8 mouse cellular contexts compared by ENCODE assay signal in the genomic region with DNA sequence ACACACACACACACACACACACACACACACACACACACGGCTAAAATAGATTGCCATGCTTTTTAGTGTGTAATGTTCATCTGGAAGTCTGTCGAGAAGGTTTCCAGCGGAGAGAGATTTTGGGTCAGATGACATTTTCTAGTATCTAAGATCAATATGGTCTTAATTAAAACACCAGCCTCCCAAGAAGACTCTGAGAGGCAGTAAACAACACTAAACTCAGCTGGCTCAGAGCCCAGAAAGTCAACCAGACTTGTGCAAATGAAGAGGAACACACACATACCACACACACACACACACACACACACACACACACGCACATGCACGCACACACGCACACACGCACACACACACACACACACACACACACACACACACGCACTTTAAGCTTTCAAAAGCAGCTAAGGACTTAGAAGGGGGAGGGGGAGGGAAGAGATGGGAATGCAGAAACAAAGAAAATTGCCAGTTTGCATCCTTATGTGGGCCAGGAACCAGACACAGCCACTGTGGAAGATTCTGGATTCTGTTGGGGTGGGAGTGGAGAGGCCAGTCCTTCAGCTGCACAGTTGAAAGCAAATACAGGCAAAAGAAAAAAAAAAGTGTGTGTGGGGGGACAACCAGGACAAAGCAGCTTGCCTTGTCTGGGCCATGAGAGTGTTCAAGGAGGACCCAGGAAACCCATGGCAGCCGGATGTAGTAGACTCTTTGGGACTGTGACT.
DNase-seq lines count a peak whose midpoint lies in the region; ATAC-seq and TF ChIP-seq lines count a peak whose summit lies in the region.
"Had no signal": no experiment of that assay in that cellular context is flagged by ENCODE, and none has a peak within 500 bp of the region (broad histone marks: within the 10 kb centered on the region; RNA-seq: fewer than 3 reads in every experiment).

No protein-coding gene starts in this region.

- peak overlapping the region; percentile 82 for H3K27ac ChIP-seq in lung, embryonic 14.5 days (ENCODE audit: low read depth)
- peak overlapping the region; percentile 83 for H3K27ac ChIP-seq in embryonic facial prominence, embryonic 15.5 days (replicated peaks)
- H3K27ac ChIP-seq in kidney, embryonic 16.5 days (ENCODE audit: low read length): no peak overlapping the region

- H3K4me2 ChIP-seq in lung, embryonic 14.5 days: no peak overlapping the region
- no peak overlapping the region for H3K4me2 ChIP-seq in embryonic facial prominence, embryonic 15.5 days (replicated peaks)
- no peak overlapping the region for H3K4me2 ChIP-seq in kidney, embryonic 16.5 days (replicated peaks; ENCODE audit: low read depth, low read length)

- 55% methylated on average over 9 of the region's 9 CpGs for WGBS in lung, embryonic 14.5 days
- WGBS in embryonic facial prominence, embryonic 15.5 days: 42% methylated on average over 9 of the region's 9 CpGs
- 61% methylated on average over 9 of the region's 9 CpGs for WGBS in kidney, embryonic 16.5 days

- ATAC-seq in lung, embryonic 14.5 days (ENCODE audit: insufficient read depth): peak; percentile 78
- peak; percentile 70 for ATAC-seq in embryonic facial prominence, embryonic 15.5 days (ENCODE audit: insufficient number of reproducible peaks, low FRiP score, low TSS enrichment, low read depth)
- 0 out of 2 replicates have a peak, but pooled peaks have one; percentile 24 for ATAC-seq in kidney, embryonic 16.5 days (ENCODE audit: low FRiP score, low TSS enrichment)

- H3K27me3 ChIP-seq in lung, embryonic 14.5 days (ENCODE audit: insufficient read depth, low read length): no peaks in the 10 kb centered on the region
- no peaks in the 10 kb centered on the region for H3K27me3 ChIP-seq in embryonic facial prominence, embryonic 15.5 days
- no peaks in the 10 kb centered on the region for H3K27me3 ChIP-seq in kidney, embryonic 16.5 days (ENCODE audit: insufficient read depth, low read length)

- no peaks in the 10 kb centered on the region for H3K9me3 ChIP-seq in lung, embryonic 14.5 days (ENCODE audit: low read depth, low read length)
- H3K9me3 ChIP-seq in embryonic facial prominence, embryonic 15.5 days (replicated peaks): no peaks in the 10 kb centered on the region
- no peaks in the 10 kb centered on the region for H3K9me3 ChIP-seq in kidney, embryonic 16.5 days (ENCODE audit: low read length)

- no peak overlapping the region for H3K9ac ChIP-seq in lung, embryonic 14.5 days
- H3K9ac ChIP-seq in embryonic facial prominence, embryonic 15.5 days: no peak overlapping the region
- H3K9ac ChIP-seq in kidney, embryonic 16.5 days (replicated peaks; ENCODE audit: low read length): no peak overlapping the region

- H3K4me1 ChIP-seq in lung, embryonic 14.5 days (ENCODE audit: insufficient read depth): no peaks in the 10 kb centered on the region
- peaks cover 7% of the 10 kb centered on the region for H3K4me1 ChIP-seq in embryonic facial prominence, embryonic 15.5 days
- H3K4me1 ChIP-seq in kidney, embryonic 16.5 days (ENCODE audit: insufficient read depth, low read length): 0 out of 2 replicates have a peak, but pooled peaks cover 8% of the 10 kb centered on the region

- no peaks in the 10 kb centered on the region for H3K36me3 ChIP-seq in lung, embryonic 14.5 days (ENCODE audit: insufficient read depth)
- H3K36me3 ChIP-seq in embryonic facial prominence, embryonic 15.5 days: no peaks in the 10 kb centered on the region
- no peaks in the 10 kb centered on the region for H3K36me3 ChIP-seq in kidney, embryonic 16.5 days (ENCODE audit: insufficient read depth, low read length)

- DNase-seq in lung, embryonic 14.5 days: peak; percentile 94
- DNase-seq in lung, adult 18-20 months: no peak
- DNase-seq in skeletal muscle tissue, adult 2 months (ENCODE audit: low read depth, low spot score): peak; percentile 60
- DNase-seq in adrenal gland, postnatal 25 days: no peak
- DNase-seq in thymus, postnatal 0 days (ENCODE audit: low spot score): no peak

- H3K4me3 ChIP-seq in lung, embryonic 14.5 days (ENCODE audit: low read depth, low read length): no peak overlapping the region
- no peak overlapping the region for H3K4me3 ChIP-seq in embryonic facial prominence, embryonic 15.5 days (replicated peaks)
- no peak overlapping the region for H3K4me3 ChIP-seq in kidney, embryonic 16.5 days (ENCODE audit: low read length)
- H3K4me3 ChIP-seq: myocyte had no signal

- TF ChIP-seq CTCF in lung, embryonic 14.5 days (IDR thresholded peaks at IDR 0.05; ENCODE audit: low read depth): no peak

Comparison
In these comparisons a context has a peak if more than half of its experiments do, and no peak if none do; other contexts are left out.
1. DNase-seq: peak in lung, embryonic 14.5 days (single experiment) and skeletal muscle tissue, adult 2 months (single experiment); none in lung, adult 18-20 months (0 of 2), adrenal gland, postnatal 25 days (single experiment) and thymus, postnatal 0 days (single experiment).
2. ATAC-seq: peak in every context shown above with its lines; median percentile 78 in lung, embryonic 14.5 days; 70 in embryonic facial prominence, embryonic 15.5 days; 24 in kidney, embryonic 16.5 days.